Mouse (Mus musculus) kidney, embryonic 14.5 days (tissue): ENCODE data around the gene Slc18b1. TPM values are rescaled to one million over a fixed set of nuclear protein-coding genes. Genes with fewer than 3 reads are reported as not detected.
"Not testable (repeated sequence)": the region's sequence is repeated elsewhere in the genome, so short reads cannot be mapped to it uniquely, and the experiment has no call there.

ENCODE experiments used
- ATAC-seq: fragments of 200-750 bp; cut with Nextera tagmentation; 2 replicates; pipeline ENCODE4 v1.8.0; 2017; ENCODE audit warnings: moderate number of reproducible peaks, mild to moderate bottlenecking, moderate TSS enrichment, moderate library complexity; ENCODE audit not compliant: low FRiP score, low TSS enrichment
- H3K27ac ChIP-seq: fragments of 300-500 bp; sonication (generic); 2 replicates; pipeline ENCODE4 v1.5.1; 2014; ENCODE audit warnings: low read depth, mild to moderate bottlenecking, low read length, moderate library complexity, mixed read lengths
- H3K27me3 ChIP-seq: fragments of 300-500 bp; sonication (generic); 2 replicates; pipeline ENCODE4 v1.6.1; 2014; ENCODE audit warnings: mild to moderate bottlenecking, low read length; ENCODE audit not compliant: control insufficient read depth, insufficient read depth
- H3K36me3 ChIP-seq: fragments of 300-500 bp; sonication (generic); 2 replicates; pipeline ENCODE4 v1.6.1; 2014; ENCODE audit warnings: low read length, mixed read lengths; ENCODE audit not compliant: control insufficient read depth, insufficient read depth
- H3K4me1 ChIP-seq: fragments of 300-500 bp; sonication (generic); 2 replicates; pipeline ENCODE4 v1.6.1; 2014; ENCODE audit warnings: low read length, mixed read lengths; ENCODE audit not compliant: control insufficient read depth, insufficient read depth
- H3K4me2 ChIP-seq: fragments of 300-500 bp; sonication (generic); replicated peaks from 2 replicates; pipeline ENCODE4 v1.6.1; 2014; ENCODE audit warnings: low read depth, mild to moderate bottlenecking, low read length
- H3K4me3 ChIP-seq: fragments of 300-500 bp; sonication (generic); 2 replicates; pipeline ENCODE4 v1.5.1; 2014; ENCODE audit warnings: mild to moderate bottlenecking, low read length
- H3K9ac ChIP-seq: fragments of 300-500 bp; sonication (generic); 2 replicates; pipeline ENCODE4 v1.6.1; 2014; ENCODE audit warnings: low read depth, mild to moderate bottlenecking, low read length, moderate library complexity
- H3K9me3 ChIP-seq: fragments of 300-500 bp; sonication (generic); 2 replicates; pipeline ENCODE4 v1.6.1; 2016; ENCODE audit warnings: low read length; ENCODE audit not compliant: control insufficient read depth
- WGBS: fragments of 180-500 bp; shearing (Covaris S2); extraction: QIAGEN DNeasy Blood & Tissue Kit; methylation state at CpG from one replicate; pipeline ENCODE4 v1.1.7; 2014; 5-methylcytosine and 5-hydroxymethylcytosine counted together
- polyA plus RNA-seq: library from polyadenylated mRNA; unstranded; fragments of >200 nt; fragmentation: Nextera tagmentation; extraction: Ambion mirVana; gene quantifications from 2 replicates; pipeline ENCODE4 v1.2.1, GENCODE M21; 2014

Slc18b1 gene
- polyA plus RNA-seq, 1 experiment from 2014 or later: 20.0 TPM

DNA sequence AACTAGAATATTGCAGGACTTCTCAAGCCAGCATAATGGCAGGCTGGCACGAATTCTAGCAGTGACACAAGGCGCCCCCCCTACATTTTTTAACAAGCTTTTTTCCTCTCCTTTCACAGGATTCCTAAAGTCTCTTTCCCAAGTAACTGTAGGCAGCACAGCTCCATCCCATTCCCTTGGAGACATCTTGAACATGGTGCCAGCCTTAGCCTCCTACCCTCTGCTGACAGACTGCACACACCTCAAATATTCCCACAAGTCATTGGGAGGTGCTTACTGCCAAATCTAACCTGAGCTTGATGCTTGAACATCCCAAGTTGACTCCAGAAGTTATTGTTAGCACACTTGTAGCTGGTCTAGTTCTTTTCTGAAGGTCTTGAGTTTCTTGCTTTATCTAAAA, 12.7 kb upstream of the Slc18b1 start:
- H3K4me1 ChIP-seq: peaks cover 21% of the 10 kb centered on the region
- H3K9me3 ChIP-seq: no peaks in the 10 kb centered on the region
- WGBS: 51% methylated on average over 2 of the region's 2 CpGs
- no peaks in the 10 kb centered on the region for H3K27me3 ChIP-seq
- no peak overlapping the region for H3K9ac ChIP-seq
- peaks cover 39% of the 10 kb centered on the region for H3K36me3 ChIP-seq
- no peak overlapping the region for H3K27ac ChIP-seq
- H3K4me2 ChIP-seq: no peak overlapping the region
- no peak for ATAC-seq
- no peak overlapping the region; the same call in 1 of the 2 replicates for H3K4me3 ChIP-seq

DNA sequence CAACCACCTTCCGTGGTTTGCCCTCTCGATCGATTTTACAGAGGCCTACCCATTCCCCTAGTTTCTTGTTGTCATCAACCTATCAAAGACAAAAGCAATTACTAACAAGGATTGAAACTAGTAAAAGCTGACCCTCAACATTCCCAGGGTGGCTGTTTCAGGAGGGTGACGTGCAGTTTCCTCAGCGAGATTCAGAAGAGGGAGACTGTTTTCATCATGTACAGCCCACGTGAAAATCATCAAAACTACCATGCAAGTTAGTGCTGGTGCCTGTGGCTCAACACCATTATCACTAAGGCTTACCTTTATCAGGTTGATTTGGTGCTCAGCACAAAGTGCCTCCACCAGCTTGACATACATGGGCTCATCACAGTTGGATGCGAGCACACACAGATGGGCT, 11.2 kb upstream of the Slc18b1 start:
- Histone ChIP-seq H3K4me2 (peak overlapping the region; percentile 66), H3K4me3 (peak overlapping the region; percentile 87), H3K9ac (peak overlapping the region; percentile 95), H3K4me1 (peaks cover 21% of the 10 kb centered on the region), H3K36me3 (peaks cover 38% of the 10 kb centered on the region)
- H3K27ac ChIP-seq, ATAC-seq, H3K9me3 ChIP-seq, H3K27me3 ChIP-seq: not testable (repeated sequence)
- 41% methylated on average over 7 of the region's 7 CpGs for WGBS

DNA sequence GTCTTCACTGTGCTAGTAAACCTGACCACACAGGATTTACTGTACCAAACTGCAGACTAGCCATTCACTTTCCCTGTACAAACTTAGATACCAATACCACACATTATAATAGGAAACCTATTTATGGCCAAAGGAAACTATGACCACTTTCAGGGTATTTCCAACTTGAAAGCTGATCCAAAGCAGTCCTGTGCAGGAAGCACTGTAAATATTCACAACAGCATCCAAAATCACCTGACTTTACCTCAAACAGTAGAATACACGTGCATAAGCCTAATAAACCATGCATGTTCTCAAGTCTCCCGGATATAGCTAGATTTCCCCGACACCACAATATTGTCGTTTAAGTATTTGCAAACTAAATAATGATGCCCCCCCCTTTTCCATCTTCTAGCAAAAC, 10.7 kb upstream of the Slc18b1 start:
- H3K27ac ChIP-seq: peak overlapping the region; percentile 7; the same call in 1 of the 2 replicates
- no peak for ATAC-seq
- no peaks in the 10 kb centered on the region for H3K27me3 ChIP-seq
- H3K4me1 ChIP-seq: peaks cover 21% of the 10 kb centered on the region
- peak overlapping the region; percentile 95 for H3K9ac ChIP-seq
- H3K9me3 ChIP-seq: no peaks in the 10 kb centered on the region
- peak overlapping the region; percentile 87 for H3K4me3 ChIP-seq
- H3K36me3 ChIP-seq: peaks cover 34% of the 10 kb centered on the region
- WGBS: under 1% methylated on average over 4 of the region's 4 CpGs
- peak overlapping the region; percentile 66 for H3K4me2 ChIP-seq

DNA sequence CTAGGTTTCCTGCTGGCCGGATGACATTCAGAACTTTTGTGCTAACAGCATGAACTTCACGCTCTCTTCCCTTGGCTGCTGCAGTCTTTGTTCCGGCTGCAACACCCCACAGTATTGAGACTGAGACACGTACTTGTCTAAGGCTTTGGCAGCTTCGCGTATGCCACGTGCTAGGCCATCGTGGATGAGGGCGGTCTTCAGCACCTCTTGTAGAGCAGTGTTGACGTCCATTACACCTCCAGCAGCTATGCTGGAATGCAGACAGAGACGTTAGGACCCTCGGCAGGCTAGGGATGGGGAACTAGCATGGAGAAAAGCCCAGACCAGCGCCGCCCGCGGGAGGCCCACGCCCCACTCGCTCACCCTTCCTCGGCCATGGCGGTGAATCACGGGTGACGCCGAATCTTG, 10.2 kb upstream of the Slc18b1 start:
- H3K4me3 ChIP-seq: peak overlapping the region; percentile 87
- peaks cover 21% of the 10 kb centered on the region for H3K4me1 ChIP-seq
- ATAC-seq: peak; percentile 36
- not testable (repeated sequence) for H3K27me3 ChIP-seq, H3K9me3 ChIP-seq
- peaks cover 32% of the 10 kb centered on the region for H3K36me3 ChIP-seq
- WGBS: under 1% methylated on average over 23 of the region's 23 CpGs
- H3K9ac ChIP-seq: peak overlapping the region; percentile 95
- peak overlapping the region; percentile 67 for H3K27ac ChIP-seq
- H3K4me2 ChIP-seq: peak overlapping the region; percentile 66

DNA sequence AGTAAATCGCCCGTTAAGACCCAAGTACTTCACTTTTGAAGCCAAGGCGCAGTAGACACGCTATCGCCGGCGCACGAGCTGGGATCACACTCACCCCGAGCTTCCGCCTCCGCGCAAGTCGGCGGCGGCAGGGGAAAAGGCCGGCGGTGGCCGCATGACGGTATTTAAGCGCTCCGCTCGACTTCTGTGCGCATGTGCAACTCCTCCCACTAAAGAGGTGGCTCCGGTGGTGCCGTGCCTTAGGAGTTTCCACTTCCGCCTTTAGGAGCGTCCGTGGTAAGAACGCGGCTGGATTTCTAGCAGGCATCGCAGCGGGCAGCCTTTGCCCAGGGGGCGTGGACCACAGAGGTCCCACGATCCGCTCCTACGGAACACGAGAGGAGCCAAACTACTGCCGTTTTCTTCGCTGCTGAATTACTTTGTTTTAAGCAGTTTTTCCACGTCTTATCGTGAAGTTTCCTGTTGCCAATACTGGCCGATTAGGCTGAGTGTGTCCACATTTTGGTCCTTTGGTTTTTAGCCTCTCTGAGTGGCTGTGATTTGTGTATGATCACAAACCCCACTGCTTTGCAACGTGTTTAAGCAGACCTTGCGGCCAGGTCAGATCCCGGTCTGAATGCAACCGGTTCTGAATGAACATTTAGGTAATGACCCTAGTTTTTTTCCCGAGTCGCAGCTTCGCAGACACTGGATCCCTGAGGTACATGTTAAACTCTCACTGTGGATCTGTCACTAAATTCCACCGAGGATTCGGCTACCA, 9.5 kb upstream of the Slc18b1 start, which contains the start of gene Rps12:
Gene Rps12 (minus strand): TSS at position 214 of the 760 bp plus-strand sequence.
- Histone ChIP-seq H3K27me3 (no peaks in the 10 kb centered on the region), H3K9me3 (no peaks in the 10 kb centered on the region), H3K4me3 (peak within 1 kb of the TSS; percentile 87), H3K36me3 (peaks cover 32% of the 10 kb centered on the region), H3K4me1 (peaks cover 21% of the 10 kb centered on the region), H3K27ac (peak within 1 kb of the TSS; percentile 90), H3K9ac (peak within 1 kb of the TSS; percentile 95), H3K4me2 (peak within 1 kb of the TSS; percentile 66)
- under 1% methylated on average over 50 of the region's 51 CpGs for WGBS
- ATAC-seq: peak; percentile 96

DNA sequence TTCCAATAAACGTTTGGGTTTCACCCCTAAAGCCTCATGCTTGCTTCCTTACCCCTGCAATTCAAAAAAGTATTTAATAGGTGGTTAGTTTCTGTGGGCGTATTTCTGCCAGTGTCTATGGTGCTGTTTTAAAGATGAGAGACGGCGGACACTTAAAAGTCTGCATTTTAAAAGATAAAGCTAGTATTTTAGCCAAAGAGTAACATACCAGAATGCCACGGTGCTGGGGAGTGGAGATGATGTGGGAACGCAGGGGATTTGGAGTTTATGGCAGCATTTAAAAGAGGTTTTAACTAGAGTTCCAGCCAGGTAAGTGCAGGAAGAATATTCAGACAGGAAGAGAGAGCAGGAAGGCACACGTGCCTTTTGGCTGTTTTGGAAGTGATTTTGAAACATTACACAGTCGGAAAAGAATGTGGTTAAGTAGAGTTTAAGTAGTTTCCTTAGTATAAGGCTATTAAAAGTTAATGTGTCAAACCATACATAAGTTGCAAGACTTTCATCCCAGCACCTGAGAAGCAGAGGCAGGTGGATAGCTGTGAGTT, 8.7 kb upstream of the Slc18b1 start:
- H3K4me3 ChIP-seq: peak overlapping the region; percentile 87
- H3K4me1 ChIP-seq: peaks cover 21% of the 10 kb centered on the region
- H3K9me3 ChIP-seq: no peaks in the 10 kb centered on the region
- WGBS: 7% methylated on average over 8 of the region's 8 CpGs
- H3K4me2 ChIP-seq: peak overlapping the region; percentile 63
- H3K27me3 ChIP-seq: no peaks in the 10 kb centered on the region
- H3K36me3 ChIP-seq: peaks cover 29% of the 10 kb centered on the region
- H3K27ac ChIP-seq: peak overlapping the region; percentile 90
- ATAC-seq: no peak
- peak overlapping the region; percentile 82 for H3K9ac ChIP-seq

DNA sequence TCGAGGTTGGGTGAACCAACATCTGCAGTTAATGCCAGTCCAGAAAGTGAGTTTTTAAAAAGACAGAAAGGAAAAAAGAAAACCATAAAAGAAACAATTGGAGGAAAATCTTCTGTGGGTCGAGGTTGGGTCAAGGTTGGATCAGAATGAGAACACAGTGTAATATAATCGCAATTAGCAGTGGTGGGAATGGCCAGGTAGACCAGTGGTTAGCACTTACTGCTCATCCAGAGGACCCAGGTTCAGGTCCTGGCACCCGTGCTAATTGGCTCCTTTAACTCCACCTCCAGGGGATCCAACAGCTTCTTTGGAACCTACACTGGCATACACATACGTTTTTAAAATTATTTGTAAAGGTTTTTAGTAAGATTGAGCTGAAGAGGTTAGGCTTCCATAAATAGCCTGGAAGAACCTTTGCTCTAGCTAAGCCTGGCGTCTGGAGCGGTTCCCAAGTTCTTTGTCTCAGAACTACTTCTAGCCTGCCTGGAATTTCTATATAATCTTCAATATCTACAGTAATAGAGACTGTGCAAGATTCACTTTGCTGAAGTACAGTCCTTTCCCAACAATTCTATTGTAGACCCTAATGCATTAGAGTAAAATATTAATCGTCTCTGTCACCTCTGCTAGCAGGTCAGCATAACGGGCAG, 790 bp upstream of the Slc18b1 start:
- Histone ChIP-seq H3K36me3 (peaks cover 3% of the 10 kb centered on the region; the same call in 1 of the 2 replicates), H3K9ac (0 out of 2 replicates have a peak overlapping the region, but pooled peaks have one; percentile 78), H3K4me1 (no peaks in the 10 kb centered on the region), H3K27me3 (no peaks in the 10 kb centered on the region), H3K4me3 (no peak overlapping the region), H3K9me3 (no peaks in the 10 kb centered on the region), H3K27ac (no peak overlapping the region), H3K4me2 (peak overlapping the region; percentile 72; the same call in 1 of the 2 replicates)
- no peak for ATAC-seq
- 74% methylated on average over 9 of the region's 9 CpGs for WGBS

DNA sequence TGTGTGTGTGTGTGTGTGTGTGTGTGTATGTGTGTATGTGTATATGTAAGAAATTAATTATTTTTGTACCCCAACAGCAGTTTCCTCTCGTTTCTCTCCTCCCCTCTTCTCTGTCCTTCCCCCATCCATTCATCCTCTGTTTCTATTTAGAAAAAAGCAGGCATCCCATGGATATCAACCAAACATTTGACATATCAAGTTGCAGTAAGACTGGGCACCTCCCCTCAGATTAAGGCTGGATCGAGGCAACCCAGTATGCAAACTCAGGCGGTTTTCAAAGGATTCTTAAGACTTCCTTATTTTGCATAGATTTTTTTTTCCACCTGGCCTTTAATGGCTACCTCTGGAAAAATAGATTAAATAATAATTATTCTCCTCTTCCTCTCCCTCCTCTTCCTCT, 820 bp downstream of the Slc18b1 start:
- Histone ChIP-seq H3K4me3 (peak overlapping the region; percentile 65), H3K27ac (no peak overlapping the region), H3K9me3 (no peaks in the 10 kb centered on the region), H3K4me2 (peak overlapping the region; percentile 72), H3K9ac (peak overlapping the region; percentile 18; the same call in 1 of the 2 replicates), H3K27me3 (no peaks in the 10 kb centered on the region), H3K36me3 (peaks cover 3% of the 10 kb centered on the region; the same call in 1 of the 2 replicates), H3K4me1 (no peaks in the 10 kb centered on the region)
- ATAC-seq: no peak
- 15% methylated on average over 3 of the region's 3 CpGs for WGBS
